Mouse (Mus musculus) left cerebral cortex, adult 11 months (tissue): ENCODE data around the gene Il3ra.

Source experiments
- DNase-seq: peaks from one replicate; pipeline ENCODE4 v3.0.0; 2022; ENCODE audit warnings: low spot score

The Il3ra gene

GRCm38 (mm10) chr14:14345948-14346812 lies at the start of gene Il3ra:
Gene Il3ra (plus strand): TSS chr14:14346275.
- no peak for DNase-seq

GRCm38 (mm10) chr14:14308938-14309337 lies 37.1 kb upstream of the Il3ra start:
- no peak for DNase-seq

GRCm38 (mm10) chr14:14309416-14309815 lies 36.7 kb upstream of the Il3ra start:
- DNase-seq, result no peak

GRCm38 (mm10) chr14:14322528-14322927 lies 23.5 kb upstream of the Il3ra start, which contains the start of gene Olfr31:
Gene Olfr31 (plus strand): TSS chr14:14322828.
- no peak for DNase-seq

DNA sequence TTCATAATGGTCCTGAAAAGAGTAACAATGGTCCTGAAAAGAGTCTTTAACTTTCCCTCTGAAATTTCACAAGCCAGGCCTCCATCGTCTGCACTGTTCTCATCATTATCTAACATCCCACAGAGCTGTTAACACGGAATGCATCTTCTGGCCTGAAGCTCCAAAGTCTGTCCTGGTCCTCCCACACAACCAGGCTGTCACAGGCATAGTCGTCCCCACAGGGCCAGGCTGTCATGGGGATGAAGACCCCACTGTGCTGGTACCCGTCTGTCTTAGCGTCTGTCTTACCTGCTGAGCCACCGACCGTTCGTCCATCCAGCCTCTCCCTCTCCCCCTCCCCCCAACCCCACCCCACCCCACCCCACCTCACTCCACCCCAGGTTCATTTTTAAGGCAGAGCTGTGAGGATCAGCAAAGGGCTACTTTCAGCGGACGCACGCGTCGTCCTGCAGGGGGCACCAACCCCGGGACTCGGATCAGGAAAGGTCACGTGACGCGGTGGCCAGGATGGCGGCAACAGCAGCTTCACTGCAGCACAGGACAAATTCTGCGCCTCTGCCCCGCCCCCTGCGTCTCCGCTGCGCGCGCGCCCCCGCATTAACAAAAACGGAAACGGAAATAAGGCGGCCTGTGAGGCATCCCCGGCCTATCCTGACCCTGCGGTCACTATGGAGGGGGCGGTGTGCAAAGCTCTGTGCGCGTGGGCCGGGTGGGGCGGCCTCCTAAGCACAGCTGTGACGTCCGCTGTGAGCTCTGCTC lies 783 bp upstream of the Il3ra start:
- peak; percentile 80 for DNase-seq

- no peak for DNase-seq
Measured at GRCm38 (mm10) chr14:14346813-14347100, 682 bp downstream of the Il3ra start.

- no peak for DNase-seq
Measured at GRCm38 (mm10) chr14:14347151-14347835, 1.2 kb downstream of the Il3ra start.

DNA sequence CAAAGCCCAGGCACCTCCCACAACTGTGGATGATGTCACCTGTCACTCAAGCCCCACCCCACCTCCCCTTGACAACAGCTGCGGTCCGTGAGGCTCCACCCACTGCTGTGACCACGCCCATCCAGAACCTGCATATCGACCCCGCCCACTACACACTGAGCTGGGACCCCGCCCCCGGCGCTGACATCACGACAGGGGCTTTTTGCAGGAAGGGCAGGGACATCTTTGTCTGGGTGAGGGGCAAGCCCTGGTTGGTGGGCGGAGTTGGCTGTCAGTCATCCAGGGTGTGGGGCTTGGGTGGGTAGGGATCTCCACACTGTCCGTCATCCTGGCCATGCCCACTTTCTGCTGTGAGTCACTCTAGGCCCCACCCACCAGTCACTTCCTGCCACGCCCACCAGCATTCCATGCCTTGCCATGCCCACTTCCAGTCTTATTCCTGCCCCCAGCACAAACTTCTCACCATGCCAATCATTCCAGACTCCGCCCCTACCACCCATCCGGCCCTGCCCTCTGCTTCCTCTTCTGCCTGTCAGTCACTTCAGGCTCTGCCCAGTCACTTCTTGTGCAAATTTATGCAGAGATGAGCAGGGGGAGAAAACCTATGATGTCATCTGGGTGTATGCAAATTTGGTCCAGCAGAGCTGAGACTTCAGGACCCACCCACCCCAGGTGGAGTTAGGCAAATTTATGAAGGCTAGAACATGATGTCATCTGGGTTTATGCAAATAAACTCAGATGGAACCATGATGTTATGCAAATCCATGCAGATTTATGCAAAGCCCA lies 2.0 kb downstream of the Il3ra start:
- no peak for DNase-seq

DNA sequence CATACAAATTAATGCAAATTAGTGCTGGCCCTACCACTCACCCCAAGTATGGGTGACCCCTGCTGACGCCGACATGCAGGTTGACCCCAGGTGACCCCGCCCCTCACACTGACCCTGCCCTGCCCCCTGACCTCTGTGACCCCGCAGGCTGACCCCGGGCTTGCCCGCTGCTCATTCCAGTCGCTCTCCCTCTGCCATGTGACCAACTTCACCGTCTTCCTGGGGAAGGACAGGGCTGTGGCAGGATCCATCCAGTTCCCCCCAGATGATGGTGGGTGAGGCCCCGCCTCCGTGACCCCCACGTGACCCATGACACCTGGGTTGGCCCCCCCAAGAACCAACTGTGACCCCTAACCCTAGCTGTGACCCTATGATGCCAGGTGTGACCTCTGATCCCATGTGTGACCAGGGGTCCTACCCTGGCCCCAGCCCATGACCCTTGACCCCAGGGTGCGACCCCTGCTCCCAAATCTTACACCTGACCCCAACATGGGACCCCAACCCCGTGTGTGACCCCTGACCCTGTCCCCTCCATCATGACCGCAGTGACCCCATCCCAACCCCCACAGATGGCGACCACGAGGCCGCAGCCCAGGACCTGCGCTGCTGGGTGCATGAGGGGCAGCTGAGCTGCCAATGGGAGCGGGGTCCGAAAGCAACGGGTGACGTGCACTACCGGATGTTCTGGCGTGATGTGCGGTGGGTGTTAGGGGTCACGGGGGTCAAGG lies 2.8 kb downstream of the Il3ra start:
- no peak for DNase-seq

GRCm38 (mm10) chr14:14349485-14350262 lies 3.6 kb downstream of the Il3ra start:
- DNase-seq, result no peak

GRCm38 (mm10) chr14:14350263-14351147 lies 4.4 kb downstream of the Il3ra start:
- DNase-seq, result no peak

- DNase-seq, result no peak
Measured at GRCm38 (mm10) chr14:14351148-14351455, 5.0 kb downstream of the Il3ra start.

DNA sequence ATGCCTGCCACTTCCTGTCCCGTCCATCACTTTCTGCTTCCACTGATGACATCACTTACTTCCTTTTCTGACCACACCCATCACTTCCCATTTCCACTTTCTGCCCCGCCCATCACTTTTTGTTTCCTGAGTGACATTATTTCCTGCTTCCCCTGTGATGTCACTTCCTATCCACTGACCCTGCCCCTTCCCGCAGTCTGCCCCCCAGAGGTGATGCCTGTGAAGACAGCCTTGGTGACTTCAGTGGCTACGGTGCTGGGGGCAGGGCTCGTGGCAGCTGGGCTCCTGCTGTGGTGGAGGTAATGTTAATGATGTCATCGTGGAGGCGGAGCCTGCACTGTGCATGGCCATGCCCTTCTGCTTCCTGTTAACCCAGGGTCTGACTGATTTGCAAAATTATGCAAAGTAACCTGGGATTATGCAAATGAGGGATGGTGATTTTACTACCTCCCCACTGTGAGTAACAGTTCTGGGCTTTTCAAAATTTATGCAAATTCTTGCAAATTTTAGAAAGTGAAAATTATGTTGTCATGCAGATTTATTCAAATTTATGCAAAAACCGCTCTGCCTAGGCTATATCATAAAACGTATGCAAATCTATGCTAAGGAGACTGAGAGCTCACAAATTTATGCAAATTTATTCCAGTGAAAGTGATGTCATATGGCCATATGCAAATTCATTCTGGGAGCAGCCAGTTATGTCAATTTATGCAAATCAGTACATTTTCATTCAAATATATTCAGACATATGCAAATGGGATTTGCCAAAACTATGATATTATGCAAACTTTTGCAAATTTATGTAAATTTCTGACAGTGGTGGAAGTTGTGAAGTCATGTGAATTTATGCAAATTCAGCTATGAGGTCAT lies 5.9 kb downstream of the Il3ra start:
- no peak for DNase-seq

- no peak for DNase-seq
Measured at GRCm38 (mm10) chr14:14352606-14353005, 6.5 kb downstream of the Il3ra start.

GRCm38 (mm10) chr14:14353081-14353732 lies 7.1 kb downstream of the Il3ra start:
- DNase-seq, result no peak

DNA sequence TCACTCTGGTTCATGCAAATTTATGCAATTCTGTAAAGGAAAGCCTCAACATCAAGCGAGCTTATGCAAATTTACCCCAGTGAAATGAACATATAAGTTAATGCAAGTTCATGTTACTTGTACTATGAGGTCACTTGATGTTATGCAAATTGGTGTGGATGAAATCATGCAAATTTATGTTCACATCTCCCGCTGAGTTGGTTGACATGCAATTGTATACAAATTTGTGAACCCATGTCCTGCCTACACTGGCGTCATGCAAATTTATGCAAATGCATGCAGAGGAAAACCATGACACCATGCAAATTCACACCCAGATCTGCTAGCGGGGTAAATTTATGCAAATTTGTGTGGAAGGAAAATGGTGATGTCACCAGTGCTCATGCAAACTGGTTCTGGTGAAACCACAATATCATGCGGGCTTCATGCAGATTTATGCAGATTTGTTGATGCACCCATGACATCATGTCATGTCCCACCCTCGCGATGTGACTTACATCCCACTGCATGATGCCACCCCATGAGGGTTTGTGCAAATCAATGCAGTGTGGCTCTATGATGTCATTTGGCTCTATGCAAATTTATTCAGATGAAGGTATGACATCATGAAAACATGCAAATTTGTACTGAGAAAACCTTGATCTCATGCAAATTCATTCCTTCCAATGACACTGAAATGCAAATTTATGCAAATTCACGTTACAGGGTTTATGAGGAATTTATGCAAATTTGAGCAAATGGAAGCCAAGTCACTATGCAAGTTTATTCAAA lies 7.8 kb downstream of the Il3ra start:
- no peak for DNase-seq
